Mouse (Mus musculus) lung, adult 2 months (tissue): ENCODE measurements around the gene Hist1h4m.

Experiments
- CTCF ChIP-seq: fragments of 200-500 bp; IDR thresholded peaks from 2 replicates; pipeline ENCODE4 v1.5.1; 2011; ENCODE audit warnings: mild to moderate bottlenecking, low read length, control low read depth; ENCODE audit not compliant: insufficient read depth
- POLR2A ChIP-seq: fragments of 200-500 bp; IDR thresholded peaks from 2 replicates; pipeline ENCODE4 v1.6.1; 2011; ENCODE audit warnings: low read depth, mild to moderate bottlenecking, control low read depth, low read length, borderline replicate concordance; ENCODE audit errors: extremely low read depth

- TF ChIP-seq CTCF, result no peak
- TF ChIP-seq POLR2A, result no peak
Measured at GRCm38 (mm10) chr13:21830344-21830743, 18.8 kb downstream of the Hist1h4m start.
